Mouse (Mus musculus): ENCODE results near the gene Lrrc39.
"Not testable (repeated sequence)": the region's sequence is repeated elsewhere in the genome, so short reads cannot be mapped to it uniquely, and the experiment has no call there.

Lrrc39 gene

DNA sequence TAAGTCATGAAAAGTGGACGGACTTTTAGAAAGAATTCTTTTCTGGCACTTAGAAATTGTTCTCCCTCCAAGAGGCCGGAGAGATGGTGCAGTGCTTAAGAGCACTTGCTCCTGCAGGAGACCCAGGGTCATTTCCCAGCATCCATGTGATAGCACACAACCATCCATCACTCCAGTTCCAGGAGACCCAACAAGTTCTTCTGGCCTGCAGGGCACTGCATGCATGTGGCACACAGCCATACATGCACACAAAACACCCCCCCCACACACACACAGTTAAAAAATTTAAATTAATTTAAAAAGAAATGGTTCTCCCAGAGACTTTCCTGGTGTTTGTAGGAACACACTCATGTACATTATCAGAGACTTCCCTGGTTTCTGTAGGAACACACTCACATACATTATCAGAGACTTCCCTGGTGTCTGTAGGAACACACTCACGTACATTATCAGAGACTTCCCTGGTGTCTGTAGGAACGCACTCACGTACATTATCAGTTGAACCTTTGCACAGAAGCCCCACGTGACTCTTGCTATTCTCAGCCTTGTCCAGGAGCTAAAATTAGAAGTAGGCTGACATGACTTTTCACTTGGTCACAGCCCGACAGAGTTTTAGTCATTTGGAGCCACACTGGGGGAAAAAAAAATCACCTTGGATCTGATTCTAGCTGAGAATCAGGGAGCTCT lies at the start of gene Lrrc39:
Lrrc39 (plus strand) TSS at position 566 of the 687 bp plus-strand sequence.
- peak; percentile 10 to 41 for DNase-seq (ENCODE audit: low spot score in 2 of 2)

DNA sequence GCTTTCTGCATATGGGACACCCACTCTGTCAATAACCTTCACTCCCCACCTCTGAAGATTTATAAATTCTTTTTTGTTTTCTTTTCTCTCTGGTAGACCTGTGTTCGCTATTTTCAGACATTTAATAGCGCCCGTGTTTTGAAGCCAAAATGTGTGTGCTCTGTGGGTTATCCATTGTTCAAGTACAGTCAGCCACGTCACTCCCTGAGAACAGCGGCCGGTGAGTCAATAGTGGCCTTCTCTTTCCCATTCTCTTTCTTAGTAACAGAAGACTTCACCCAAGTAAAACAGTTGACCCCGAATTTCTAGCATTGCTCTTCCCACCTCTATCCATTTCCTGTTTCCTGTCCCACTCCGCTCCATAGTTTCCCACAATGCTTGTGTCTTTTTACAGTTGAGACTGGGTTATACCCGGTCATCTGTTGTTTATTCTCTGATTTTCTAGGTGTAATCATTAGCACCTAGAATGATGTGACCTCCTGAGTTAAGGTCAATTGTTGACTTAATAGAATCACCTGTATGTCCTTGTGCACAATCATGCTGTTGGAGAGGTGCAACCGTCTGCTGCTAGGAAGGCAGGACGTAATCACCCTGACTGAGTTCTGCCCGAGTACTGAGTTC lies 42.5 kb upstream of the Lrrc39 start:
- no peak for DNase-seq (ENCODE audit: low spot score in 2 of 2)

DNA sequence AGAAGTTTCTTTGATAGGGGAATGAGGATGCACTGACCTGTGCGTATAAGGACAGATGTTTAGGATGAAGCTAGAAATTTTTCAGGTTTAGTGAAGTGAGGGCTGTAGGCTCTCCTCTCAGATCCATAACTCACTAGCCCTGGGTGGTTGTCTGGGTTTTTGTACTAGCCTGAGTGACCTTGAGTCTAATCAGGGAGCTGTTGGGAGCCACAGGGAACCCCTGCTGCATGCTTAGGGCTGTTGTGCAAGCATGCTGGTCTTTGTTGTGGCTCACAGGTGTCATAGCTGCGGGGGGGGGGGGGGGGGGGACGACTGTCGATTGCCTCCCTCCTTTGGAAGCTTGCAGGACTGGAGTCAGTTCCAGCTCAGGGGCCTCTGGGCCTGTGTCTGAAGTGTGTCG lies 33.0 kb upstream of the Lrrc39 start:
- no peak for DNase-seq (ENCODE audit: low spot score in 2 of 2)

DNA sequence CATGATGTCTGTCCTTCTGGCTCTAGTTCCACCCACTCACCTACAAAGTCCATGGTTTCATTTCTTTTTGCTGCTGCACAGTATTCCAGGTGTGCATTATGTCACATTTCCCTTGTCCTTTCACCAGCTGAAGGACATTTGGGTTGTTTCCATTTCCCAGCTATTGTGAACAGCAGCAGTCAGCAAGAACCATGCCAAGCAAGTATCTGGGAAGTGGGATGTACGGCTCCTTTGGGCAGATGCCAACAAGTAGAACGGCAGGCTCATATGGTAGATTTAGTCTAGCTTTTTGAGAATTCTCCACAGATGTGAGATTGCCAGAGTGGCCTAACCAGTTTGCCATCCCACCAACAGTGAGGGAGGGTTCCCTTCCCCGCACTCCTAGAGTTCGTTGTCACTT lies 31.9 kb upstream of the Lrrc39 start:
- no peak for DNase-seq (ENCODE audit: low spot score in 2 of 2)

DNA sequence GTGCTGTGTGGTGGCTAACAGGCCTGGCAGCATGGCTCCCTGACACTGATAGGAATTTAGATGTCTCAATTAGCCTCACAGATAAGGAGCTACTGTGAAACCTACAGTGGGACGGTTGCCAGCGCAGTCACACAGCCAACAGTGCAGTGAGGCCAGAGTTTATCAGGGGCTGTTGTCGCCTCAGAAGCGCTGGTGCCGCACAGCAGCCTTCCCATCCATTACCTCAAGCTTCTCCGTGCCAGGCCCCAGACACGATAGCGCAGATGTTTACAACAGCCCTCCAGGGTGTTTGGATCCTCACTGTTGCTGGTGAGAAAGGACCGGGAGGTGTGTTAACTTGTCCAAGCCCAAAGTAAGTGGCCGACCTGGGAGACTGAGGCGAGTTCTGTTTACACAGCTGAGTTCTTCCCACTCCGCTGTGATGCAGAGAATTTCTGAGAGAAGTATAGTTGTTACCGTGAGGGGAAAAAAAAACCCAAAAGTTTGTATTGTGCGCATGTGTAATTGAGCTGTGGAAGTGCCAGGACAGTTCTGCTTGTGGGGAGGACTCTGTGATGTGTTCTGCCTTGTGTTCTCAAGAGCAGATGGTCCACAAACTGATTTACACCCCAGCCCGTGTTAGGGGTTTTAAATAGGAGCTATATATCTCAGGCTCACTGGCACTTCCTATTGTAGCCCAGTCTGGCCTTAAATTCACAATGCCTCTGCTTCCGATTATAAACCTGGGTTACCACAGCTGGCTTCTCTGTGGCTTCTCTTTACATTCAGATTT lies 26.2 kb upstream of the Lrrc39 start:
- peak; percentile 11 to 37 for DNase-seq (ENCODE audit: low spot score in 2 of 2)

DNA sequence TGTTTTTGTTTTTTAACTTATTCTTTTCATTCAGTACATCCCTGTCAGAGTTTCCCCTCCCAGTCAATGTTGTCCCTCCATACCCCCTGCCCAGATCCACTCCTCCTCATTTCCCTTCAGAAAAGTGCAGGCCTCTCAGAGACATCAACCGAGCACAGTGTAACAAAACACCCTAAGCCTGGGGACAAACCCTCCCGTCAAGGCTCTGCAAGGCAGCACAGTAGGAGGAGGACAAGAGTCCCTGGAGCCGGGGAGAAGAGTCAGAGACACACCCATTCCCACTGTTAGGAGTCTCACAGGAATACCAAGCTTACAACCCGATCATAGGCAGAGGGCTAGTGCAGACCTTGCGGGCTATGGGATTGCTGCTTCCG lies 25.6 kb upstream of the Lrrc39 start:
- DNase-seq (ENCODE audit: low spot score in 2 of 2), result no peak

DNA sequence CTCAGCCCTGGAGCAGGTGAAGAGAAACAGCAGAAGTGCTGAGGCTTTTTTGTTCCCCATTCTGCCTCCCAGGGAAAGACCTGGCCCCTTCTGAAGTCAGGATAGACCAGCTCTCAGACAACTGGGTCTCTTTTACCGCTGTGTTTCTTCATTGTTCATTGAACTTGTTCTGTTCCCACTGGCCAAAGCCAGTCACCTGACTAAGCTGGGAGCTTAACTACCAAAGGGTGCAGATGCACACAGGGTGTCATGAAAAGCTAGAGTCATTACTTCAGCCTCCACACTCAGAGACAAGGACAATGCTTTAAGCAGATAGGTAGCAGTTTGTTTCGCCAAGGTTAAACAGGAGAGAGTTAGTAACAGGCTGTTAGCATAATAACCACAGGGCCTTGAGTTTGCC lies 20.7 kb upstream of the Lrrc39 start:
- no peak for DNase-seq (ENCODE audit: low spot score in 2 of 2)

DNA sequence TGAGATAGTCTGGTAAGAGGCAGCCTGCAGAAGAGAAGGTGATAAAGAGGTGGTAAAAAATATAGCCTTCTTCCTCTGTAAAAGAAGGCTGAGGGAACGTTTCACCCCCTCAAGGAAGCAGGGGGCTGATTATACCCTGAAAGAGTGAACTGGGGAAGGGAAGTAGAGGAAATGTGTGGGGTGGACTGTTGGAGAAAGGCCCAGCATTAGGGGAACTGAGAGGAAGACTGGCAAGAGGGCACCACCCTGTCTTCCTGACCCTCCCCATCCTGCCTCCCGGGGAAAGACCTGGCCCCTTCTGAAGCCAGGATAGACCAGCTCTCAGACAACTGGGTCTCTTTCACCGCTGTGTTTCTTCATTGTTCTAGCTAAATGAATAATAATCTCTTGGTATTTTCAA lies 20.2 kb upstream of the Lrrc39 start:
- DNase-seq (ENCODE audit: low spot score in 2 of 2), result no peak

DNA sequence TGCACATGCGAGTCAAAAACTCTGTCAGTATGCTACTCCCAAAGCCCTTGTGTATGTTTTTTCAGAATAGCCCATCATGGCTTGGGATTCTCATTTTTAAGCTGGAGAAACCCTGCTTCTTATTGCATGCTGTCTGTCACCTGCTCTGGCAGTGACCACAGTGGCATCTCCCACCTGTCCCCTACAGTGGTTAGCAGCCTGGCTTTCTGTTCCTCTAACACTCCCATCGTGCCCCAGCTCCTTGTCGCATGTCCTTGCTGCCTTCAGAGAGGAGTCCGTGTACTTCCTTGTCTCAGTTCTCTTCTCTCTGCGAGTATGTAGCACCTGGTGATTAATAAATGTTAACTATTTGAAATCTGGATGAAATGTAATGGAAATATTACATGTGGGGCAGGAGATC lies 15.3 kb upstream of the Lrrc39 start:
- no peak for DNase-seq (ENCODE audit: low spot score in 2 of 2)

DNA sequence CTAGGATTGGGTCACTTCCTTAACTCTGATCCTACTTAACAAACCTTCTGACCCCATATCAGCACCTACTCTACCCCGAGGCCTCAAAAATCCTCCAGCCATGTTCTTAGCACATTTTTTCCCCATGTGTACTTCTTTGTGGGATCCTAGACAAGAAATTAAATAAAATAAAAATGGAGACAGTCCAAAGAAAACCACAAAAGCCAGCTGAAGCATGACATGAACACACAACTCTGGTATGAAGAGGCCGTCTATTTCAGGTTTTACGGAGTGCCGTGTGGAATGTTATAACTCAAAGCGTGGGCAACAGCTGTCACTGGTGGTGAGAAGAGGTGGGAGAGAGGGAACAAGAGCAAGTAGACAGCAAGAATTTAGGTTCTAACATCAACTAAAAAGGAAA lies 11.4 kb upstream of the Lrrc39 start:
- DNase-seq (ENCODE audit: low spot score in 2 of 2), result no peak

DNA sequence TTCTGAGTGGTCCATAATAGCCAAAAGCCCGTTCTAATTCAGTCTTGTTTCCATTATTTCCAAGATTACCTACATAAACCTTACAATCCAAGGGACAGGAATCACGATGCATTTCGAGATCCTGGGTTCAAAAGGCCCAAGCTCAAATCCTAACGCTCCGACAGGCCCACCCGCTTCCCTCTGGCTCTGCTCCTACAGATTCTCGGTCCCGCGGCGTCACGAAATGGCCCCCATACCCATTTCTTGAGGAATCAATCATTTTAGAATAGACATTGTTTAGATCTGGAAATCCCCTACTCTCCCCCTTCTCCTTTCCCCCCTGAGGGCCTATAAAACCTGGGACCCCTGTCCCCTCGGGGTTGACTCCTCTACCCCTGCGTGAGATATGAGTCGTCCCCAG lies 1.5 kb upstream of the Lrrc39 start:
- not testable (repeated sequence) for DNase-seq (ENCODE audit: low spot score in 2 of 2)

DNA sequence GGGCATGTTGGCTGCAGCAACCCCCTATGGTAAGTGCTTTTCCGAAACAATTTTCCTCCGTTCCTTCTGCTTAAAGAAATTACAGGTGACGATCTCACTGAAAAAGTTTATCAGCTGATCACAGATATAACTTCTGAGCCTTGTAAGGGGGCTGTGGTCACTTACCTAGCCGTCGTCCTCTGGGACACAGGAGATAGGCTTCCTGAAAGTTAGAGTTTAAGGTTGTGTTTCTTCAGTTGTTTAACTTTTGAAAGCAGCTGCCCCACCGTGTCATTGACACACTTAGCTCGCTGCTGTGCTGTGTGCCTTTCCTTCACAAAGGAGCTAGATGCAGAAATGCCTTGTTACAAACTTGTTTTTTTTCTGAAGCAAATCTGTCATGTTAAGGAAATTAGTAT lies 321 bp downstream of the Lrrc39 start:
- no peak for DNase-seq (ENCODE audit: low spot score in 2 of 2)

DNA sequence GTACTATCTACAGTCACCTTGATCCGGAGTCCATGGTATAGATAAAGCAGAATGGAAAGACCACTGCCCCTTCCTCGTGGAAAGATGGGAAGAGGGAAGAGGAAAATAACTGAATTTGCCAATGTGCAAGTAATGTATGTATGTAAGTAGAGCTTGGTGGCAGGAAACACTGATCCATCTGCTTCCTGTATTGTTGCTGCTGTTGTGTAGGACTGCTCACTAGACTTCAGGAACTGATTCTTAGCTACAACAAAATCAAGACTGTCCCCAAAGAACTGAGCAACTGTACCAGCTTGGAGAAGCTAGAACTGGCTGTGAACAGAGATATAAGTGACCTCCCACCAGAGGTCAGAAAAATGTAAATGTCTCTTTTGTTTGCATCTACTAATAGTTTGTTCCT lies 7.9 kb downstream of the Lrrc39 start:
- DNase-seq (ENCODE audit: low spot score in 2 of 2), result no peak

DNA sequence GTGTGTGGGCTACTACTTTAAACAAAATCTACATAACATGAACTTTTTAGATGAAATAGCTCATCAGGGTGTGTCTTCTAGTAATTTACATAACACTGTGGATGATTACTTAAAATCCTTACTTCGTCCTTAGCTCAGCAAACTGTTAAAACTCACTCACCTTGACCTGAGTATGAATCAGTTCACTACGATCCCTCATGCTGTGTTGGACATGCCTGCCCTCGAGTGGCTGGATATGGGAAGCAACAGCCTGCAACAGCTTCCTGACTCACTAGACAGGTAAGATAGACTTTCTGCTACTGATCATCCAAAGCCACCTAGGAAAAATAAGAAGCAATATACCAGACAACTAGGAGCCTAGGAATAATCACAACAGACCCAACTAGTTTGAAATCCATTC lies 14.5 kb downstream of the Lrrc39 start:
- DNase-seq (ENCODE audit: low spot score in 2 of 2), result no peak

DNA sequence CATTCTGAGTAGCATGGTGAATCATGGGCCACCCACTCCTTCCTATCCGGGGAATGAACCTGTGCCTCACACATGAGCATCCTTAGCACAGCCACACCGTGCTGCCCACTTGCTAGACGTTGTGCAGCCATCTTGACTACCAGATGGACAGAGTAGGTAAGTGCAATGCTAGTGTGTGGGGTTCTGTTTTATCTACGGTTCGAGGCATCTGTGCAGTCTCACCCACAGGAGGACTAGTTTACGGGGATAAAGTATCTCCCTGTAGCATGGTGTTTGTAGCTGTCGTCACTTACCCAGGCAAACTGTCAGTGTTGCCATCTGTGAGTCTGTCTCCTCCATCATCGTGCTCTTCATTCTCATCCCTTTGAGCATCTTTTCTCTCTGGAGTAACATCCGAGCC lies 19.4 kb downstream of the Lrrc39 start:
- no peak for DNase-seq (ENCODE audit: low spot score in 2 of 2)

DNA sequence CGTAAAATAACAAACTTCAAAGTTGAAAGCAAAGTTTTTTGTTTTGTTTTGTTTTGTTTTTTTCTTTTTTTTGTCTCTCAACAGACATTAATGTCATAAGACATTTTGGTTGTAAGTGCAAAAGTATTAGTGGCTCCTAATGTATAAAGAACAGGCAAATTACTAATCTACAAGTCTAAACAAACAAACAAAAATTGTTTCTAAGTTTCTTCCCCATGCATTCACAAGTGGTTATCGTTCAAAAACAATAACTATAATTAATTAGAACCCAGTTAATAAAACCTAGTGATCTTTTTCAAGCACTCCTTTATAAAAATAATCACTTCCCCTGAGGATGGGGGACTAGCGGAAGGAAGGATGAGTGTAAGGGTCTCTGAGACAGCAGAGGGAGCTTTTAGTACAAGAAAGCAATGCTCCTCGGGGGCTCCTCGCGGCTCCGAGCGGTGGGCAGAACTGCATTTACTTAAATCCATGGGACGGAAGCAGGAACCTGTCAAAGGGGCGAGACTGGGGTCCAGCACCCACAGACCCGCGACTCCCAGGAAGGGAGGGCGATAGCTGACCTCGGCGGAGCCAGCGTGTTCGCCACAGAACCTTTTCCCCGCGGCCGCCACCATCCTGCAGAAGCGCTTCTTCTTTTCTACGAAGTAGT lies 31.4 kb downstream of the Lrrc39 start:
- DNase-seq (ENCODE audit: low spot score in 2 of 2), result no peak

DNA sequence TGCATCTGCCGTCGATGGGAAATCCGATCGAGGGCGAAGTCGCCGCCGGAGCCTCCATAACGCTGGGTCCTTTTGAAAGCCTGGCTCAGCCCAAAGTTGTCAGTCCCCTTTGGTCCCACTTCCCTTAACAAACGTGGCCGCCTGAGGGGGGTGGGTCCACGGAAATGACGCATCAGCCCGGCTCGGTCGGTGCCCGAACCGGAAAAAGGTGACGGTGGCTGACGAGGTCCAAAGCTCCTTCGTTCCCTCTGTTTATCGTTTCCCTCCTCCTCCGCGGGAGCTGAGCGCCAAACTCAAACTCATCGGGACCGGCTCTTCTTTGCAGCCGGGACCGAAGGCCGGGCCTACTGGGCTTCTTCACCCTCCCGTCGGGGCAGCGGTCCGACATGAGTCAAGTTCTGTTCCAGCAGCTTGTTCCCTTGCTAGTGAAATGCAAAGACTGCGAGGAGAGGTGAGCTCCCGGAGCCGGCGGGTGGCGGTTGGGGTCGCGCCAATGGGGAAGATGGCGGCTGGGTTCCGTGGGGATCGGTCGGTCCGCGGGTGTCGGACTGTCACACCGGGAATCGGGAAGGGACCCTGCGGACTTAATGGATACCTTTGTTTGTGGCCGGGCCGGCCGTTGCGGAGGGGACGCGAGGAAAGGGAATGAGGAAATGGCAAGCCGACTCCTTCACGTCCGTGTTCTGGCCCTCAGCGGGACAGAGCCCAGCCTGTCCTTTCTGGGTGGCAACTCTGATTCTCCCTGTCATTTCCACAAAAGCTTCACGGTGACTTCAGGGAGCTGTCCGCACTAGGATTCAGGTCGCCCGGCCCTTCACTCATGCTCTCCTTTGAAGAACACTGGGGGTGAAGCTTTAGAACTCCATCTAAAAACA lies 32.2 kb downstream of the Lrrc39 start, which contains the start of gene Sass6:
Sass6 (plus strand) TSS at position 255 of the 875 bp plus-strand sequence.
- peak; percentile 94 to 95 for DNase-seq (ENCODE audit: low spot score in 2 of 2)

DNA sequence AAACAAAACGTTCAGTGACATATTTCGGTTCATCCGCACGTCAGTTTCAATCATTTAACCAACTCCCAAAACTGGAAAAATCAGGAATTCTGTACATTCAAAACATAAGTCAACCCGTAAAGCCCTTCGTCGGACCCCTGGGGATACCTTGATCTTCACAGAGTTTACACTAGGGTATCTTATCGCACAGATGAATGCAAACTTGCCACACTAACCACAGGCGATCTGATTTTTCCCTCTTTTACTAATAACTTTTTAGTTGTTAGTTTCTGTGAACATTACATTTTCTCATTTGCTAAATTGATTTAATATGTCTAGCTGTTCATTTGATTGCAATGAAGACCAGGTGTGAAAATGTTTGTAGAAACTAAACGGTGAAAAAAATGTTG lies 32.8 kb downstream of the Lrrc39 start:
- DNase-seq (ENCODE audit: low spot score in 2 of 2), result no peak

DNA sequence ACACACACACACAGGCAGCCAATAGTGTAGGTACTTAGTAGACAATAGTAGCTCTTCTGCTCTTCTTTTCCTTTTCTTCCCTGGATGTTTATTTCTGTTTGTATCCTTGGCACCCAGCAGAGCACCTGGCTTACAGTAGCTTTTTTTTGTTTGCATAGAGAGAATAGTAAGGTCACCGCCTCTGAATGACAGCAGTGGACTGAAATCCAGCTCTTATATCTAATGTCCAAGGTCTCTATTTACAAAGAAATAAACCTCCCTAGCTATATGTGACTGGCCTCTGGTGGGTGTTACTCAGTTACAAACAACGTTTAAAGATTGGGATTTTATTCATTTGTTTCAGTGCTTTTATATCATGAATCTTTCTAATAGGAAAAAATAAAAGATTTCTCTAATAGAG lies 36.9 kb downstream of the Lrrc39 start:
- no peak for DNase-seq (ENCODE audit: low spot score in 2 of 2)

DNA sequence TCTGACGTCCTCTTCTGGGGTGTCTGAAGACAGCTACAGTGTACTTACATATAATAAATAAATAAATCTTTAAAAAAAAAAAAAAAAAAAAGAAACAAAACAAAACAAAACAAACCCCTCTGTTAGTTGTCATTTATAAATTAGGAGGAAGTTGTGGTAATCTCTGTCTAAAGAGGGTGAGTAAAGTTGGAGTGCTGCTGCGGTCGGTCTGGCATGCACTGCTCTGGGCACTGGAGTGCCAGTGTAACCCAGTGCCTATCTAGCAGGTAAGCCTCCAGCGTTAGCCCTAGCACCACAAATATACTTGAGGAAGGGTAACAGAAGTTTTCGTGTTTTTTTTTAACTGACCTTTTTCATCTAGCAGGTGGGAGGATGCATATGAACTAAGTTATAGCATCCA lies 38.2 kb downstream of the Lrrc39 start:
- no peak for DNase-seq (ENCODE audit: low spot score in 2 of 2)

DNA sequence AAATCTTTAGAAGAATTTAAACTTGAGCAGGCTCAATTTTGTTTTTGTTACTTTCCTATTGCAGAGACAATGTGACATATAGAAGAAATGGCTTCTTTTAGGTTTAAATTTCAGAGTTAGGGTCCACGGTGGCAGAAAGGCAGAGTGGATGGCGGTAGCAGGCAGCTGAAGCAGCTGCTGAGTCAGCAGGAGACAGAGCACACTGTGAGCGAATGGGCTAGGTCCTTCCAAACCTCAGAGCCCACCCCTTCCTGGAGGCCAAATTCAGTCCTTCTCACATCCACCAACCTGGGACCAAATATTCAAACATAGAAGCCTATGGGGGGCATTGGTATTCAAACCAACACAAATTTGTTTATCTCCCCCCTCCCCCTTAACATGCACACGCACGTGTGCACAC lies 39.0 kb downstream of the Lrrc39 start:
- no peak for DNase-seq (ENCODE audit: low spot score in 2 of 2)

DNA sequence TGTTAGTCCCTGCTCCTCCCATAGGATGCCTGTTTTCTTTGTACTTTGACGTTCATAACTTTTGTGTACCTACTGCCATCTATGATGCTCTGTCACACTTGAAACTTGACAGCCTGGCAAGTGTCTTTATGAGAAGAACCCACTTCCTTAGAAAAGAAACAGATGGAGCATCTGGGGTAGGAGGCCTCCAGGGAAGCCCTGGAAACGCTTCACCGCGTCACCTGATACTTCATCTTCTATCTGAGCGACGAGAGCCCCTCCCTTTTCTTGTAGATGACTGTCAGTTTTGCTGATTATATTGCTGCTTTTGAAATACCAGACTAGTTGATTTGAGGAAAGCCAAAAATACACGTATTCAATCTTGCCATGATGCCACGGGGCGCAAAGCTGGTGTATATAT lies 41.8 kb downstream of the Lrrc39 start:
- no peak for DNase-seq (ENCODE audit: low spot score in 2 of 2)

All from spleen, postnatal 36 days (tissue).